Mouse (Mus musculus): ENCODE results near the gene Pheta1. TPM values are rescaled to one million over a fixed set of nuclear protein-coding genes. Genes with fewer than 3 reads are reported as not detected.

Gene Pheta1
- polyA plus RNA-seq, 1 experiment from 2014 or later, result 4.8 TPM

- H3K9ac ChIP-seq (replicated peaks), result no peak overlapping the region
- no peak overlapping the region for H3K27ac ChIP-seq (ENCODE audit: low read depth)
- H3K36me3 ChIP-seq (replicated peaks; ENCODE audit: insufficient read depth, low read length), result 0 out of 2 replicates have a peak, but pooled peaks cover 3% of the 10 kb centered on the region
- peaks cover 4% of the 10 kb centered on the region; the same call in 1 of the 2 replicates for H3K9me3 ChIP-seq (ENCODE audit: low read length)
- DNase-seq (no peak), ATAC-seq (no peak)
- H3K27me3 ChIP-seq (ENCODE audit: insufficient read depth, low read length), result no peaks in the 10 kb centered on the region
- H3K4me1 ChIP-seq (ENCODE audit: insufficient read depth), result no peaks in the 10 kb centered on the region
- no peak for TF ChIP-seq CTCF (IDR thresholded peaks at IDR 0.05; ENCODE audit: low read depth)
- no peak for TF ChIP-seq EP300 (IDR thresholded peaks at IDR 0.05; ENCODE audit: low read depth)
- WGBS (ENCODE audit: insufficient replicate concordance), result 82% methylated on average over 14 of the region's 14 CpGs
- H3K4me2 ChIP-seq (ENCODE audit: low read depth, low read length), result no peak overlapping the region
- H3K4me3 ChIP-seq (ENCODE audit: low read depth, low read length), result no peak overlapping the region
Observed at GRCm38 (mm10) chr5:121892281-121892680, 43.5 kb downstream of the Pheta1 start.

GRCm38 (mm10) chr5:121893581-121893980 is 44.8 kb downstream of the Pheta1 start:
- Histone ChIP-seq H3K9me3 (ENCODE audit: low read length) (no peaks in the 10 kb centered on the region), H3K4me3 (ENCODE audit: low read depth, low read length) (no peak overlapping the region), H3K27me3 (ENCODE audit: insufficient read depth, low read length) (no peaks in the 10 kb centered on the region), H3K4me1 (ENCODE audit: insufficient read depth) (no peaks in the 10 kb centered on the region), H3K4me2 (ENCODE audit: low read depth, low read length) (no peak overlapping the region), H3K27ac (ENCODE audit: low read depth) (no peak overlapping the region), H3K36me3 (replicated peaks; ENCODE audit: insufficient read depth, low read length) (0 out of 2 replicates have a peak, but pooled peaks cover 3% of the 10 kb centered on the region), H3K9ac (replicated peaks) (no peak overlapping the region)
- WGBS (ENCODE audit: insufficient replicate concordance), result 28% methylated on average over 3 of the region's 3 CpGs
- no peak for DNase-seq
- no peak for ATAC-seq
- TF ChIP-seq CTCF (IDR thresholded peaks at IDR 0.05; ENCODE audit: low read depth), result peak; percentile 37
- TF ChIP-seq EP300 (IDR thresholded peaks at IDR 0.05; ENCODE audit: low read depth), result no peak

GRCm38 (mm10) chr5:121894647-121895046 is 45.9 kb downstream of the Pheta1 start:
- 67% methylated on average over 10 of the region's 10 CpGs for WGBS (ENCODE audit: insufficient replicate concordance)

GRCm38 (mm10) chr5:121895117-121895756 is 46.5 kb downstream of the Pheta1 start:
- Histone ChIP-seq H3K9ac (replicated peaks) (no peak overlapping the region), H3K4me2 (ENCODE audit: low read depth, low read length) (no peak overlapping the region), H3K4me1 (ENCODE audit: insufficient read depth) (no peaks in the 10 kb centered on the region), H3K4me3 (ENCODE audit: low read depth, low read length) (no peak overlapping the region), H3K27me3 (ENCODE audit: insufficient read depth, low read length) (no peaks in the 10 kb centered on the region), H3K9me3 (ENCODE audit: low read length) (no peaks in the 10 kb centered on the region), H3K27ac (ENCODE audit: low read depth) (no peak overlapping the region), H3K36me3 (replicated peaks; ENCODE audit: insufficient read depth, low read length) (0 out of 2 replicates have a peak, but pooled peaks cover 3% of the 10 kb centered on the region)
- 66% methylated on average over 24 of the region's 24 CpGs for WGBS (ENCODE audit: insufficient replicate concordance)
- ATAC-seq (no peak), DNase-seq (no peak)
- TF ChIP-seq CTCF (IDR thresholded peaks at IDR 0.05; ENCODE audit: low read depth) (no peak), EP300 (IDR thresholded peaks at IDR 0.05; ENCODE audit: low read depth) (no peak)

More at GRCm38 (mm10) chr5:121894647-121895046, 45.9 kb downstream of the Pheta1 start:
- Histone ChIP-seq H3K36me3 (replicated peaks; ENCODE audit: insufficient read depth, low read length) (0 out of 2 replicates have a peak, but pooled peaks cover 3% of the 10 kb centered on the region), H3K4me3 (ENCODE audit: low read depth, low read length) (no peak overlapping the region), H3K27ac (ENCODE audit: low read depth) (no peak overlapping the region), H3K9me3 (ENCODE audit: low read length) (no peaks in the 10 kb centered on the region), H3K4me2 (ENCODE audit: low read depth, low read length) (no peak overlapping the region), H3K4me1 (ENCODE audit: insufficient read depth) (no peaks in the 10 kb centered on the region), H3K9ac (replicated peaks) (no peak overlapping the region), H3K27me3 (ENCODE audit: insufficient read depth, low read length) (no peaks in the 10 kb centered on the region)
- TF ChIP-seq EP300 (IDR thresholded peaks at IDR 0.05; ENCODE audit: low read depth) (no peak), CTCF (IDR thresholded peaks at IDR 0.05; ENCODE audit: low read depth) (no peak)
- ATAC-seq (no peak), DNase-seq (no peak)

GRCm38 (mm10) chr5:121902809-121903745 is 54.3 kb downstream of the Pheta1 start:
- no peak for DNase-seq
- WGBS (ENCODE audit: insufficient replicate concordance), result 67% methylated on average over 23 of the region's 23 CpGs
- no peaks in the 10 kb centered on the region for H3K4me1 ChIP-seq (ENCODE audit: insufficient read depth)
- H3K27ac ChIP-seq (ENCODE audit: low read depth), result no peak overlapping the region
- H3K27me3 ChIP-seq (ENCODE audit: insufficient read depth, low read length), result no peaks in the 10 kb centered on the region
- H3K9me3 ChIP-seq (ENCODE audit: low read length), result no peaks in the 10 kb centered on the region
- no peaks in the 10 kb centered on the region for H3K36me3 ChIP-seq (replicated peaks; ENCODE audit: insufficient read depth, low read length)
- no peak overlapping the region for H3K4me3 ChIP-seq (ENCODE audit: low read depth, low read length)
- TF ChIP-seq EP300 (IDR thresholded peaks at IDR 0.05; ENCODE audit: low read depth), result no peak
- TF ChIP-seq CTCF (IDR thresholded peaks at IDR 0.05; ENCODE audit: low read depth), result no peak
- ATAC-seq, result no peak
- no peak overlapping the region for H3K9ac ChIP-seq (replicated peaks)
- no peak overlapping the region for H3K4me2 ChIP-seq (ENCODE audit: low read depth, low read length)

Small RNAs within 50 kb of the gene (microRNA-seq; reads per million reads assigned to microRNA genes)
- 1.2 reads per million for gene Mir7031

Other genes with a start within 250 kb of the Pheta1 start
- 1.6 and 2.1 TPM in 2 replicates for gene Acad12, start 230.0 kb upstream of the Pheta1 start, polyA plus RNA-seq (2015; fragmentation: Nextera tagmentation; extraction: Ambion mirVana)
- 5.9 and 6.5 TPM in 2 replicates for gene Acad10, start 188.5 kb upstream of the Pheta1 start, polyA plus RNA-seq (2015; fragmentation: Nextera tagmentation; extraction: Ambion mirVana)
- gene Brap, start 188.4 kb upstream of the Pheta1 start, polyA plus RNA-seq (2015; fragmentation: Nextera tagmentation; extraction: Ambion mirVana), result 37.9 and 41.0 TPM in 2 replicates
- 31.6 and 42.8 TPM in 2 replicates for gene Atxn2, start 137.6 kb upstream of the Pheta1 start, polyA plus RNA-seq (2015; fragmentation: Nextera tagmentation; extraction: Ambion mirVana)
- 9.0 and 9.1 TPM in 2 replicates for gene Sh2b3, start 11.3 kb upstream of the Pheta1 start, polyA plus RNA-seq (2015; fragmentation: Nextera tagmentation; extraction: Ambion mirVana)
- 3.5 and 3.6 TPM in 2 replicates for gene Cux2, start 201.1 kb downstream of the Pheta1 start, polyA plus RNA-seq (2015; fragmentation: Nextera tagmentation; extraction: Ambion mirVana)